Mouse (Mus musculus): ENCODE data around the gene Brpf1. TPM values are rescaled to one million over a fixed set of nuclear protein-coding genes. Genes with fewer than 3 reads are reported as not detected.

Brpf1 gene
- polyA plus RNA-seq, 1 experiment from 2014 or later = 19.3 TPM

- WGBS = 96% methylated on average over 1 of the region's 1 CpGs
- Histone ChIP-seq H3K4me2 (replicated peaks) (no peak overlapping the region), H3K4me1 (no peaks in the 10 kb centered on the region), H3K36me3 (peaks cover 61% of the 10 kb centered on the region), H3K27ac (no peak overlapping the region), H3K9me3 (no peaks in the 10 kb centered on the region), H3K27me3 (no peaks in the 10 kb centered on the region), H3K9ac (no peak overlapping the region), H3K4me3 (no peak overlapping the region)
- ATAC-seq (ENCODE audit: low FRiP score, low read depth) = no peak
Measured at GRCm38 (mm10) chr6:113367574-113367973, 60.6 kb downstream of the Brpf1 start.

- Histone ChIP-seq H3K27ac (no peak overlapping the region), H3K4me3 (no peak overlapping the region), H3K4me2 (replicated peaks) (no peak overlapping the region), H3K9ac (no peak overlapping the region), H3K4me1 (no peaks in the 10 kb centered on the region), H3K36me3 (peaks cover 66% of the 10 kb centered on the region), H3K9me3 (no peaks in the 10 kb centered on the region), H3K27me3 (no peaks in the 10 kb centered on the region)
- WGBS = 85% methylated on average over 7 of the region's 7 CpGs
- ATAC-seq (ENCODE audit: low FRiP score, low read depth) = no peak
Measured at GRCm38 (mm10) chr6:113368124-113368523, 61.2 kb downstream of the Brpf1 start.

GRCm38 (mm10) chr6:113368577-113368976, 61.6 kb downstream of the Brpf1 start:
- Histone ChIP-seq H3K9ac (no peak overlapping the region), H3K4me1 (no peaks in the 10 kb centered on the region), H3K4me3 (no peak overlapping the region), H3K36me3 (peaks cover 71% of the 10 kb centered on the region), H3K9me3 (no peaks in the 10 kb centered on the region), H3K27ac (no peak overlapping the region), H3K27me3 (no peaks in the 10 kb centered on the region), H3K4me2 (replicated peaks) (no peak overlapping the region)
- WGBS = 88% methylated on average over 5 of the region's 5 CpGs
- ATAC-seq (ENCODE audit: low FRiP score, low read depth) = no peak

- Histone ChIP-seq H3K9ac (no peak overlapping the region), H3K4me3 (no peak overlapping the region), H3K27ac (no peak overlapping the region), H3K4me2 (replicated peaks) (no peak overlapping the region), H3K36me3 (peaks cover 88% of the 10 kb centered on the region), H3K4me1 (no peaks in the 10 kb centered on the region), H3K27me3 (no peaks in the 10 kb centered on the region), H3K9me3 (no peaks in the 10 kb centered on the region)
- WGBS = 94% methylated on average over 20 of the region's 20 CpGs
- no peak for ATAC-seq (ENCODE audit: low FRiP score, low read depth)
Measured at GRCm38 (mm10) chr6:113370194-113370929, 63.4 kb downstream of the Brpf1 start.

DNA sequence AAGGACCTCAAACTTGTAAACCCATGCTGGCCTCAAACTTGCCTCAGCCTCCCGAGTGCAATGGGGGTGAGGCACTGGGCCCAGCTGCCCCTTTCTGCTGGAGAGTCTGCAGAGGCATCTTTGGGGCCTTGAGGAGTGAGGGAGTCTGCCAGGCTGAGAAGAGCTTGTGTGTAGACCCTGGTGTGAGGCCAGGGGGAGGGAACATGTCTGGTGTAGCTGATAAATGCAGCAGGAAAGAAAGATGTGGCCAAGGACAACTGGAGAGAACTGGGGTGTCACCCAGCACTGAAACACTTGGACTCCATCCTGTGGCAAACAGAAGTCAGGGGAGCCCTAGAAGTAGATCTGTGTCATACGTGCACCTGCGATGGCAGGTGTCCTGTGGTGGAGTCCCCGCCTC, 66.6 kb downstream of the Brpf1 start:
- Histone ChIP-seq H3K9ac (no peak overlapping the region), H3K4me1 (peaks cover 6% of the 10 kb centered on the region), H3K4me2 (replicated peaks) (no peak overlapping the region), H3K9me3 (no peaks in the 10 kb centered on the region), H3K4me3 (no peak overlapping the region), H3K27ac (no peak overlapping the region), H3K36me3 (peaks cover 74% of the 10 kb centered on the region), H3K27me3 (no peaks in the 10 kb centered on the region)
- no peak for ATAC-seq (ENCODE audit: low FRiP score, low read depth)
- 88% methylated on average over 4 of the region's 4 CpGs for WGBS

Other genes starting within 250 kb of the Brpf1 start
- 96.5 and 99.4 TPM in 2 replicates for gene Setd5, start 229.8 kb upstream of the Brpf1 start, polyA plus RNA-seq (2015; fragmentation: Nextera tagmentation; extraction: Ambion mirVana)
- gene Lhfpl4, start 111.8 kb upstream of the Brpf1 start, polyA plus RNA-seq (2015; fragmentation: Nextera tagmentation; extraction: Ambion mirVana) = 0.80 and 1.1 TPM in 2 replicates
- gene Mtmr14, start 69.3 kb upstream of the Brpf1 start, polyA plus RNA-seq (2015; fragmentation: Nextera tagmentation; extraction: Ambion mirVana) = 34.8 and 37.8 TPM in 2 replicates
- gene Cpne9, start 24.8 kb upstream of the Brpf1 start, polyA plus RNA-seq (2015; fragmentation: Nextera tagmentation; extraction: Ambion mirVana) = 0.32 and 0.38 TPM in 2 replicates
- 14.7 and 15.7 TPM in 2 replicates for gene Ogg1, start 19.8 kb downstream of the Brpf1 start, polyA plus RNA-seq (2015; fragmentation: Nextera tagmentation; extraction: Ambion mirVana)
- 97.9 and 100 TPM in 2 replicates for gene Camk1, start 36.8 kb downstream of the Brpf1 start, polyA plus RNA-seq (2015; fragmentation: Nextera tagmentation; extraction: Ambion mirVana)
- gene Tada3, start 70.7 kb downstream of the Brpf1 start, polyA plus RNA-seq (2015; fragmentation: Nextera tagmentation; extraction: Ambion mirVana) = 44.8 and 46.8 TPM in 2 replicates
- 384 and 391 TPM in 2 replicates for gene Arpc4, start 71.0 kb downstream of the Brpf1 start, polyA plus RNA-seq (2015; fragmentation: Nextera tagmentation; extraction: Ambion mirVana)
- gene Ttll3, start 82.1 kb downstream of the Brpf1 start, polyA plus RNA-seq (2015; fragmentation: Nextera tagmentation; extraction: Ambion mirVana) = 5.1 and 7.3 TPM in 2 replicates
- 27.1 and 27.3 TPM in 2 replicates for gene Rpusd3, start 112.2 kb downstream of the Brpf1 start, polyA plus RNA-seq (2015; fragmentation: Nextera tagmentation; extraction: Ambion mirVana)
- not detected in 2 replicates for gene Cidec, start 128.6 kb downstream of the Brpf1 start, polyA plus RNA-seq (2015; fragmentation: Nextera tagmentation; extraction: Ambion mirVana)
- 88.2 and 89.7 TPM in 2 replicates for gene Jagn1, start 135.4 kb downstream of the Brpf1 start, polyA plus RNA-seq (2015; fragmentation: Nextera tagmentation; extraction: Ambion mirVana)
- gene Il17re, start 151.3 kb downstream of the Brpf1 start, polyA plus RNA-seq (2015; fragmentation: Nextera tagmentation; extraction: Ambion mirVana) = 6.5 and 6.6 TPM in 2 replicates
- 9.9 and 10.5 TPM in 2 replicates for gene Il17rc, start 164.3 kb downstream of the Brpf1 start, polyA plus RNA-seq (2015; fragmentation: Nextera tagmentation; extraction: Ambion mirVana)
- 14.9 and 17.1 TPM in 2 replicates for gene Creld1, start 176.2 kb downstream of the Brpf1 start, polyA plus RNA-seq (2015; fragmentation: Nextera tagmentation; extraction: Ambion mirVana)
- gene Prrt3, start 194.8 kb downstream of the Brpf1 start, polyA plus RNA-seq (2015; fragmentation: Nextera tagmentation; extraction: Ambion mirVana) = 0.94 and 1.2 TPM in 2 replicates
- 94.0 and 98.4 TPM in 2 replicates for gene Emc3, start 224.5 kb downstream of the Brpf1 start, polyA plus RNA-seq (2015; fragmentation: Nextera tagmentation; extraction: Ambion mirVana)
- gene Fancd2, start 224.5 kb downstream of the Brpf1 start, polyA plus RNA-seq (2015; fragmentation: Nextera tagmentation; extraction: Ambion mirVana) = 11.6 and 11.7 TPM in 2 replicates